Mouse (Mus musculus) thymus, adult 2 months (tissue): ENCODE results near the gene Dpy19l3. TPM values are rescaled to one million over a fixed set of nuclear protein-coding genes. Genes with fewer than 3 reads are reported as not detected.
A peak's percentile ranks its signal among the peaks of the same experiment; 100 is the strongest.

Experiments
- DNase-seq: peaks from one replicate; pipeline ENCODE4 v3.0.0; 2021
- H3K27ac ChIP-seq: fragments of 200-500 bp; 2 replicates; pipeline ENCODE4 v1.5.1; 2012; ENCODE audit warnings: low read length, control low read depth; ENCODE audit not compliant: control insufficient read depth, insufficient read depth
- H3K27me3 ChIP-seq: fragments of 200-500 bp; 2 replicates; pipeline ENCODE4 v1.6.1; 2012; ENCODE audit warnings: mild to moderate bottlenecking, low read length, moderate library complexity, mixed read lengths; ENCODE audit not compliant: control insufficient read depth, insufficient read depth
- H3K36me3 ChIP-seq: fragments of 200-500 bp; 2 replicates; pipeline ENCODE4 v1.6.1; 2012; ENCODE audit warnings: mild to moderate bottlenecking, low read length, moderate library complexity; ENCODE audit not compliant: control insufficient read depth, insufficient read depth
- H3K4me1 ChIP-seq: fragments of 200-500 bp; replicated peaks from 2 replicates; pipeline ENCODE4 v1.6.1; 2012; ENCODE audit warnings: low read length; ENCODE audit not compliant: control insufficient read depth, insufficient read depth
- H3K4me3 ChIP-seq: fragments of 200-500 bp; 2 replicates; pipeline ENCODE4 v1.5.1; 2012; ENCODE audit warnings: mild to moderate bottlenecking, low read length, control low read depth, moderate library complexity; ENCODE audit not compliant: control insufficient read depth, insufficient read depth
- CTCF ChIP-seq: fragments of 200-500 bp; IDR thresholded peaks from 2 replicates; pipeline ENCODE4 v1.5.1; 2012; ENCODE audit warnings: mild to moderate bottlenecking, control low read depth, low read length, moderate library complexity, borderline replicate concordance; ENCODE audit not compliant: control insufficient read depth, poor library complexity, insufficient read depth; ENCODE audit errors: extremely low read depth
- POLR2A ChIP-seq: fragments of 200-500 bp; IDR thresholded peaks from 2 replicates; pipeline ENCODE4 v1.6.1; 2012; ENCODE audit warnings: mild to moderate bottlenecking, low read length, control low read depth, moderate library complexity; ENCODE audit not compliant: control insufficient read depth, poor library complexity, insufficient read depth; ENCODE audit errors: extremely low read depth
- WGBS: fragments of 180-500 bp; shearing (Covaris S2); methylation state at CpG from one replicate; pipeline ENCODE4 v1.1.7; 2018; 5-methylcytosine and 5-hydroxymethylcytosine counted together
- polyA plus RNA-seq: library from polyadenylated mRNA; depleted of rRNA; stranded (reverse); fragments of >200 nt; gene quantifications from 2 replicates; pipeline ENCODE4 v1.2.3, GENCODE M21; 2012

The Dpy19l3 gene
- polyA plus RNA-seq, 1 experiment = 30.5 TPM

DNA sequence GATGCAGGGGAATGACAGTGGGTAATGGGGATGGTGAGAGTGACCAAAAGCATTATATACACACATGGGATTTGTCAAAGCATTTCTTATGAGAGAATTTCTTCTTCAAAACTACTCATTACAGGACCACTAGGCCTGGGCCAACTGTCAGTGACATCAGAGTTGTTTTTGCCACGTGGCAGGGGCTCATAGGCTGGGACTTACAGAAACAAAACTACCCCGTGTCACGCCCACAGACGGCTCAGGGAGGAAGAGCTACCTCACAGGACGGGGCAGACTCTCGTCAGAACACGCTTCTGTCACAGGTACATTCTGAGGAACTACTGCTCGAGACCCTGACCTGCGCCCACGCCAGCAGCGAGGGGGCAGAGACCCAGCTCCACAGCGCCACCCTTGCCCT, 25.9 kb downstream of the Dpy19l3 start:
- no peaks in the 10 kb centered on the region for H3K27me3 ChIP-seq
- H3K4me3 ChIP-seq = no peak overlapping the region
- H3K4me1 ChIP-seq = peaks cover 12% of the 10 kb centered on the region
- DNase-seq = no peak
- no peaks in the 10 kb centered on the region for H3K36me3 ChIP-seq
- WGBS = 93% methylated on average over 12 of the region's 12 CpGs
- TF ChIP-seq CTCF (no peak), POLR2A (no peak)
- no peak overlapping the region for H3K27ac ChIP-seq

DNA sequence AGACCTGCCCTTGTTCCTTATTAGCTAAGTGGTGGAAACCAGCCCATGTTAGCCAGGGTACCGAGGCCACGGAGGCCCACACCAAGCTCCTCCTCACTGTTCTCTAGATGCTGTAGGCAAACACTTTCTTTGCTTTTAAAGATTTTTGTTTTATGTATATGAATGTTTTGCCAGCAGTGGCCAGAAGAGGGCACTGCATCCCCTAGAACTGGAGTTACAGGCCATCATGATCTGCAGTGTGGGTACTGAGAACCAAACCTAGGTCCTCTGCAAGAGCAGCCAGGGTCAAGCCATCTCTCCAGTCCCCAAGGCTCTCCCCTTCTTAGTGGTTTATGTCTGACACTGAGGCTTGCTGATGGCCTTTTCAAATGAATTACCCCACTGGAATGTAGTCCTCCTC, 31.2 kb downstream of the Dpy19l3 start:
- Histone ChIP-seq H3K36me3 (peaks cover 24% of the 10 kb centered on the region), H3K27me3 (no peaks in the 10 kb centered on the region), H3K4me3 (no peak overlapping the region), H3K27ac (no peak overlapping the region), H3K4me1 (no peaks in the 10 kb centered on the region)
- 100% methylated on average over 2 of the region's 2 CpGs for WGBS
- TF ChIP-seq POLR2A = no peak
- no peak for TF ChIP-seq CTCF
- DNase-seq = no peak

DNA sequence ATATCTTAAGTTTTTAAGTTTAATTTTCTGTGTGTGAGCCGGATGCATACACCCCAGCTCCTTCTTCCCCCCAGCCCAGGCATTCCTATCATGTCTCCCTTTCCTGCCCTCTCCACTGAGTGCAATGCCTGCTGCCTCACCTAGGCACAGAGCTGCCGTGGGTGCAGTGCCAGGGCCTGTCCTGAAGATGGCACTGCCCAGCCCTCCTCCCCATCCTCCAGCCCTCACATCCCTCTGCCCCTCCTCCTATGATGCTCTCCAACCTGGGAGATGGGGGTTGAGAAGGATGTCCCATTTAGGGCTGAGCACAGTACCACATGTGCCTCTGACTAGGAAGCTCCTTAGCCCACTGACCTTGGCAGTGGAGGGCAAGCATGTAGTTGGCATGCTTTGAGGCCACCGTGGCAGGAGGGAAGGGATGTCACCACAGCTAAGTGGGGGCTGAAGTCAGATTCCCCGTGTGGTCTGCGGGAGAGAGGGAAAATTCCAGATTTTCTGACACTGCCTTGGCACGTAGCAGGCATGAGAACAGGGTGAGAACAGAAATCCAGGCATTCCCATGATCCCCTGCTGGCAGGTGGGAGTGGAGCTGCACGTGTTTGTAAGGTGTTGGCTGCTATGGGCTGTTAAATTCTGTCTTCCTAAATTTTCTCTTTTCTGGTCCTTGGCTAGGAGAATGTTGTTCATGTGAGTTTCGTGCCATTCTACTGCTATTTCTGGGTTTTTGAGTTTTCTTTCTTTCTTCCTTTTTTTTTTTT, 35.7 kb downstream of the Dpy19l3 start:
- peaks cover 35% of the 10 kb centered on the region for H3K36me3 ChIP-seq
- WGBS = 92% methylated on average over 8 of the region's 8 CpGs
- TF ChIP-seq CTCF = peak; percentile 69; the same call in 1 of the 2 replicates
- TF ChIP-seq POLR2A = no peak

DNA sequence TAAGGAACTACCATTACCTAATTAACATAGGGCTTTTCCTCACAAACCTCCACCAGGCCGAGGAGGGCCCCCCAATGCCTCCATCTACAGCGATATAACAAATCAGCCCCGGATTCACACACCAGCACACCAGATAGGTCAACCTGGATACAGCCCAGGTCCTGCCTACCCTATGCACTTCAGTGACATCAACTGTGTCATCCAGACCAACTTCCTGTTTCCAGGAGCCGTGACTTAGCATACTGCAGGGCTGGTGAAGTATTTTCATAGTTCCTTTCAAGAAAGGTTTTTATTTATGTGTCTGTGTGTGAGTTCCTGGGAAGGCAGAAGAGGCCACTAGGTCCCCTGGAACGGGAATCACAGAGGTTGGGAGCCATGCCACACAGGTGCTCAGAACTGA, 43.9 kb downstream of the Dpy19l3 start:
- DNase-seq = no peak
- Histone ChIP-seq H3K36me3 (peaks cover 36% of the 10 kb centered on the region), H3K4me1 (no peaks in the 10 kb centered on the region), H3K4me3 (no peak overlapping the region), H3K27ac (no peak overlapping the region), H3K27me3 (no peaks in the 10 kb centered on the region)
- WGBS = 84% methylated on average over 5 of the region's 5 CpGs
- TF ChIP-seq CTCF (no peak), POLR2A (no peak)

More for the DNA sequence above, 35.7 kb downstream of the Dpy19l3 start:
- Histone ChIP-seq H3K4me1 (no peaks in the 10 kb centered on the region), H3K27me3 (no peaks in the 10 kb centered on the region), H3K27ac (no peak overlapping the region), H3K4me3 (no peak overlapping the region)
- DNase-seq = no peak

GRCm38 (mm10) chr7:35708101-35708500, 46.2 kb downstream of the Dpy19l3 start:
- no peaks in the 10 kb centered on the region for H3K4me1 ChIP-seq
- H3K27me3 ChIP-seq = no peaks in the 10 kb centered on the region
- no peak for TF ChIP-seq CTCF
- TF ChIP-seq POLR2A = no peak
- WGBS = 98% methylated on average over 16 of the region's 16 CpGs
- H3K4me3 ChIP-seq = no peak overlapping the region
- H3K27ac ChIP-seq = no peak overlapping the region
- peaks cover 25% of the 10 kb centered on the region for H3K36me3 ChIP-seq
- DNase-seq = no peak

DNA sequence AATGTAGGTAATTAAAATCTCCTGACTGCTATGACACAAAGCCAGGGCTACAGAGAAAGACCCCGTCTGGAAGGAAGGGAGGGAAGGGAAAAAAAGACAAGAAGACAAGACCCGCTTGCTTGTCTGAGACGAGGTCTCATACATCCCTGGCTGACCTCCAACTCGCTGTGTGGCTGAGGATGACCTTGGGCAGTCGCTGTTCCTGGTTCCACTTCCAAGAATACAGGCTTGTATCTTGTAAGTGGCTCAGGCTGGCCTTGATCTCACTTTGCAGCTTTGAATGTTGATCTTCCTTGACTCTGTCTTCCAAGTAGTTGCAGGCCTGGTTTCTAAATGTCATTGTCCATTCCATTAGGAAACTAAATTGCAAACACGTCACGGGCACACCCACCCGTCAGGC, 55.2 kb downstream of the Dpy19l3 start:
- H3K27me3 ChIP-seq = no peaks in the 10 kb centered on the region
- H3K36me3 ChIP-seq = no peaks in the 10 kb centered on the region
- H3K4me3 ChIP-seq = no peak overlapping the region
- no peak for TF ChIP-seq CTCF
- TF ChIP-seq POLR2A = no peak
- no peak overlapping the region for H3K27ac ChIP-seq
- H3K4me1 ChIP-seq = no peaks in the 10 kb centered on the region
- 98% methylated on average over 8 of the region's 8 CpGs for WGBS
- DNase-seq = no peak
